Mouse (Mus musculus): ENCODE results near the gene Ciao2b. TPM values are rescaled to one million over a fixed set of nuclear protein-coding genes. Genes with fewer than 3 reads are reported as not detected.

The Ciao2b gene
- 0.85 TPM for polyA plus RNA-seq (2014; fragmentation: Illumina TruSeq; extraction: RNeasy Lipid Tissue Mini Kit (QIAGEN cat#74804); ENCODE audit: low replicate concordance)

DNA sequence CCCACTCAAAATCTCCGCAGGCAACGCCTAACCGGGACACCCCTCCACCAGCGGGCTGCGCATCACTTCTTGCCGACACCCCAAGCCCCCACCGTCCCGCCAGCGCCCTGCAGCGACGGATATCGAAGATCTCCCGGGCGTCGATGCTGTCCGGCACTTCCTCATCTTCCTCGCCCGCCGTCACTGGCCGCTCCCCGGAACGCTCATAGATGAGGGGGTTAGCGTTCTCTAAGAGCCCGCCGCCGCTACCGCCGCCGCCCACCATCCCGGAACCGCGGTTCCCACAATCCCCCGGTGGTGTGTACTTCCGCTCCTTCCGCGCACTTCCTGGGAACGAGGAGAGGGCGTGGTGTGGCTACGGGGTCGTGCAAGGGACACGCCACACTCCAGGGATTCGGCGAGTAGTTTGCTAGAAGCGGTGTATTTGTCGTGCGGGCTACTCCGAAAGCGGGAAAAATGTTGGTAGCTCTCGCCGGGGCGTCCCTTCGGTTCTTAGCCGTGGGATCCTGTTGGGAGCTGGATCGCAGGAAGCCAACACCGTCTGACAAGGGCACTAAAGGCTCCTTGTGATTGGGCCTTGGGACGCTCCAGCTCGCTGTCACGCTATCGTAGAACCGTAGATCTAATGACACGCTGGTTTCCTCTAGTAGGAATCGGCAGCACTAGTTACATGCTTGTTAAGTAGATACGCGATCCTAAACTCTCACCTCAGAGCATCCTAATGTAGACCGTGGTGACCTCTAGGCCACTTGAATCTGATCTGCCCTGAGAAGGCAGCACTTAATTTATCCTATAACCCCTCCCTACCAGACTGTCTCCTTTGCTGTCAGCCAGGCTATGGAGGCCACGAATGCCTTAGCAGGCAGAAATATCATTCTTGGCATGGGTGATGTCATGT, at the start of gene Ciao2b:
Gene Ciao2b (minus strand): TSS at position 540 of the 898 bp plus-strand sequence.

DNA sequence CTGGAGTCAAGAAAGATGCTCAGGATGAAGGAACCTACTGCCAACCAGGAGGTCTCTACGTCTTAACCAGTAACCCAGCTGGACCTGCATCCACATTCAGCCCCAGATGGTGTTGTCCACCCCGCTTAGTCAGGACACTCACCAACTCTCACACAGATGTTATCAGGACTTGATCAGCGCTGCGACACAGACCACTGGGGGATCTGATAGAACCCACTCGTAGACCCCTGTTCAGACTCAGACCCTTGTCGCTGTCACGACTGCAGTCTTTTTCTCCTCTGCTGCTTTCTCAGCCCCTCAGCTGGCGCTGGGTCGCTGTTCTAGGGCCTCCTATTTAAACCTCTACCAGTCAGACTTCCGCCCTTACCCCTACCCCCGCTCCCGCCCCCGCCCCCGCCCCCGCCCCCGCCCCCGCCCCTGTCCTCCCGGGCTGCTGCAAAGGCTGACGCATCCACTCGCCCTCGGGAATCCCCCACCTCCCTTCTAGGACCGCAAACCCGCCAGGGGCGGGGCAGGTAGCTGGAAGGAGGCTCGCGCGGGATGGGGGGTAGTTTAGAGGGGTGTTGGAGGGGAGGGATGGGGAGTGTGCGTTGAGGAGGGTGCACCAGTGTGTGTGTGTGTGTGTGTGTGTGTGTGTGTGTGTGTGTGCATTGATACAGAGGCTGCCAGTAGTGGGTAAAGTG, 10.6 kb downstream of the Ciao2b start, which contains the start of gene Rrad:
Gene Rrad (minus strand): TSS at position 347 of the 683 bp plus-strand sequence.

DNA sequence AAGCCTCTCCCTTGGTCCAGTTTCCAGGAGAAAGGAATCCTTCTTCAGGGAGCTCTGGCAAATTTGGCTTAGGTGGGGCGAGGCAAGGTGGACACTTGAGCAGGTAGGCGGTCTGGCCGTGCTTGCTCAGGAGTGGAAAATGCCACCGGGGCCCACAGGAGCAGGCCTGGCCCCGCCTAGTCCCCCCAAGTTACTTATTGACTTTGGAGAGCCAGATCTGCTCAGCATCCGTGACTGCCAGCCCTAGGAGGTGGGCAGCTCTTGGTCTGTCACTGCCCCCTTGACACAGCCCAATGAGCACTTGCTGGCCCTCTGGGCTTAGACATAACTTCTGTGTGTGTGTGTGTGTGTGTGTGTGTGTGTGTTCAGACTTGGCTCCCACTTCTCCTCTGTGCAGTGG, 17.6 kb downstream of the Ciao2b start, which contains the start of gene Cdh16:
Gene Cdh16 (minus strand): TSS at position 236 of the 400 bp plus-strand sequence.

DNA sequence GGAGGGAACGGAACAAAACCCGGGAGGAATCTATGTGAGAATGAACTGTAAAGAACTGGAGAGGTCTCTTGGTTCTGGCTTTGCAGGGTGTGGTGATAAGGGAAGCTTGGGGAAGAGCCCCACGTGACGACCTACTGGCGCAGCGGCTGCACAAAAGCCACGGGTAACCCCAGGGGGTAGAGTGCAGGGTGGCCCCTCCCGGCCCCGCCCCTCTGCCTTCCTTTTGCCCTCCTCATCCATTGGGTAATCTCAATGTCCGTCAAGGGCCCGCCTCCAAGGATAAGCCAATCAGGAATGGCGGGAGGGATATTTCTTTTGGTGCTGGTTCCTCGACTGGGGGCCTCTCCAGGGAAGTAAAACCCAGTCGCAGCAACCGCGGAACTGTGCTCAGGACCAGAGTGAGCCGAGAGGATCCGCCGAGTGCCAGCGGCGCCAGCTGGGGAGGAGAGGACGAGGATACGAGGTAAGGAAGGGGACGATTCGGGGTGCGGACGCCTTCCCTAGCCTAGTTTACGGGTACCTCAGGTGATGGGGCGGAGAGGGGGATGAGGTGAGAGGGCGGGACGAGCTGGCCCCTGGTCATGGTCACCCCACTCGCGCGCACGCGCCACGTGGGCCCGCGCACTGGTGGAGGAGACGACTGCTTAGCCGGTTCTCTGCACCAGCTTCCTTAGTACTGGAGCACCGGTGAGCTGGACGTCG, 50.5 kb downstream of the Ciao2b start, which contains the start of gene Pdp2:
Gene Pdp2 (plus strand): TSS at position 319 of the 702 bp plus-strand sequence.

Other genes starting within 250 kb of the Ciao2b start
- gene Cmtm4, start 246.2 kb downstream of the Ciao2b start, polyA plus RNA-seq (2014; fragmentation: Illumina TruSeq; extraction: RNeasy Lipid Tissue Mini Kit (QIAGEN cat#74804); ENCODE audit: low replicate concordance): 61.4 TPM
- gene Dync1li2, start 198.9 kb downstream of the Ciao2b start, polyA plus RNA-seq (2014; fragmentation: Illumina TruSeq; extraction: RNeasy Lipid Tissue Mini Kit (QIAGEN cat#74804); ENCODE audit: low replicate concordance): 50.8 TPM
- 0.33 TPM for gene Terb1, start 132.1 kb downstream of the Ciao2b start, polyA plus RNA-seq (2014; fragmentation: Illumina TruSeq; extraction: RNeasy Lipid Tissue Mini Kit (QIAGEN cat#74804); ENCODE audit: low replicate concordance)
- 412 TPM for gene Nae1, start 107.3 kb downstream of the Ciao2b start, polyA plus RNA-seq (2014; fragmentation: Illumina TruSeq; extraction: RNeasy Lipid Tissue Mini Kit (QIAGEN cat#74804); ENCODE audit: low replicate concordance)
- 0.41 TPM for gene Car7, start 107.3 kb downstream of the Ciao2b start, polyA plus RNA-seq (2014; fragmentation: Illumina TruSeq; extraction: RNeasy Lipid Tissue Mini Kit (QIAGEN cat#74804); ENCODE audit: low replicate concordance)
- 16.3 TPM for gene Pdp2, start 50.5 kb downstream of the Ciao2b start, polyA plus RNA-seq (2014; fragmentation: Illumina TruSeq; extraction: RNeasy Lipid Tissue Mini Kit (QIAGEN cat#74804); ENCODE audit: low replicate concordance)
- gene Cdh16, start 17.6 kb downstream of the Ciao2b start, polyA plus RNA-seq (2014; fragmentation: Illumina TruSeq; extraction: RNeasy Lipid Tissue Mini Kit (QIAGEN cat#74804); ENCODE audit: low replicate concordance): not detected
- gene Rrad, start 10.6 kb downstream of the Ciao2b start, polyA plus RNA-seq (2014; fragmentation: Illumina TruSeq; extraction: RNeasy Lipid Tissue Mini Kit (QIAGEN cat#74804); ENCODE audit: low replicate concordance): not detected
- gene Ces2a, start 92.0 kb upstream of the Ciao2b start, polyA plus RNA-seq (2014; fragmentation: Illumina TruSeq; extraction: RNeasy Lipid Tissue Mini Kit (QIAGEN cat#74804); ENCODE audit: low replicate concordance): 157 TPM
- gene Ces2b, start 189.6 kb upstream of the Ciao2b start, polyA plus RNA-seq (2014; fragmentation: Illumina TruSeq; extraction: RNeasy Lipid Tissue Mini Kit (QIAGEN cat#74804); ENCODE audit: low replicate concordance): 62.9 TPM
- 1,119 TPM for gene Ces2c, start 205.1 kb upstream of the Ciao2b start, polyA plus RNA-seq (2014; fragmentation: Illumina TruSeq; extraction: RNeasy Lipid Tissue Mini Kit (QIAGEN cat#74804); ENCODE audit: low replicate concordance)